Mouse (Mus musculus) lung, embryonic 16.5 days (tissue): ENCODE data around the gene Crabp2. TPM values are rescaled to one million over a fixed set of nuclear protein-coding genes. Genes with fewer than 3 reads are reported as not detected.
A peak's percentile ranks its signal among the peaks of the same experiment; 100 is the strongest.

Experiments
- ATAC-seq: fragments of 200-750 bp; cut with Nextera tagmentation; 2 replicates; pipeline ENCODE4 v1.8.0; 2017; ENCODE audit warnings: low read depth, mild to moderate bottlenecking, moderate library complexity
- H3K27ac ChIP-seq: fragments of 300-500 bp; sonication (generic); 2 replicates; pipeline ENCODE4 v1.5.1; 2014; ENCODE audit warnings: mild to moderate bottlenecking, control low read depth, low read length
- H3K27me3 ChIP-seq: fragments of 300-500 bp; sonication (generic); 2 replicates; pipeline ENCODE4 v1.6.1; 2014; ENCODE audit warnings: low read depth, low read length, mixed read lengths; ENCODE audit not compliant: control insufficient read depth, insufficient read depth
- H3K36me3 ChIP-seq: fragments of 300-500 bp; sonication (generic); 2 replicates; pipeline ENCODE4 v1.6.1; 2014; ENCODE audit warnings: low read length; ENCODE audit not compliant: control insufficient read depth, insufficient read depth
- H3K4me1 ChIP-seq: fragments of 300-500 bp; sonication (generic); replicated peaks from 2 replicates; pipeline ENCODE4 v1.6.1; 2014; ENCODE audit warnings: low read length, mixed read lengths; ENCODE audit not compliant: control insufficient read depth, insufficient read depth
- H3K4me2 ChIP-seq: fragments of 300-500 bp; sonication (generic); 2 replicates; pipeline ENCODE4 v1.6.1; 2014; ENCODE audit warnings: low read depth, low read length, control low read depth
- H3K4me3 ChIP-seq: fragments of 300-500 bp; sonication (generic); 2 replicates; pipeline ENCODE4 v1.5.1; 2014; ENCODE audit warnings: mild to moderate bottlenecking, low read length, control low read depth
- H3K9ac ChIP-seq: fragments of 300-500 bp; sonication (generic); 2 replicates; pipeline ENCODE4 v1.6.1; 2014; ENCODE audit warnings: low read length, control low read depth
- H3K9me3 ChIP-seq: fragments of 300-500 bp; sonication (generic); 2 replicates; pipeline ENCODE4 v1.6.1; 2016; ENCODE audit warnings: low read length; ENCODE audit not compliant: control insufficient read depth
- WGBS: fragments of 180-500 bp; shearing (Covaris S2); extraction: QIAGEN DNeasy Blood & Tissue Kit; methylation state at CpG from one replicate; pipeline ENCODE4 v1.1.7; 2014; 5-methylcytosine and 5-hydroxymethylcytosine counted together
- polyA plus RNA-seq: library from polyadenylated mRNA; unstranded; fragments of >200 nt; fragmentation: Nextera tagmentation; extraction: Ambion mirVana; gene quantifications from 2 replicates; pipeline ENCODE4 v1.2.1, GENCODE M21; 2015

Crabp2 gene
- polyA plus RNA-seq, 1 experiment from 2014 or later = 4.7 TPM

DNA sequence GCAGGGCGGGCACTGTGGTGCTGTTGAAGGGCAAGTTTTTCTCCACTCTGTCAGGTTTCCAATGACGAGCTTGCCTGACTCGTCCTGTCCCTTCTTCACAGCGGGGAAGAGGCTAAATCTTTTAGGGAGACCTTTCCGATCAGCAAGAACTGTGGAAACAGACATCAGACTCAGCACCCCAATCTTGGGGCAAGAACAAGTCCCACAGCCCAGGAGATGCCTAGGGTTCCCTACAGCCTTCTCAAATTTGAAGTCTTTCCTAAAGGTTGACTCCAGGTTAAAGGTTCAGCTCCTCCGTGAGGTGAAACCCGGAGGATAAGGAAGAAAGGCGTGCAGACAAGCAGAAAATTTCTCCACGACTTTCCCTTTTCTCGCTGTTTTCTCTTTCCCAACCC lies 11.7 kb downstream of the Crabp2 start:
- H3K36me3 ChIP-seq = no peaks in the 10 kb centered on the region
- H3K4me2 ChIP-seq = peak overlapping the region; percentile 76
- peak overlapping the region; percentile 79 for H3K9ac ChIP-seq
- no peaks in the 10 kb centered on the region for H3K27me3 ChIP-seq
- WGBS = 6% methylated on average over 10 of the region's 10 CpGs
- H3K4me3 ChIP-seq = peak overlapping the region; percentile 58
- H3K4me1 ChIP-seq = peaks cover 9% of the 10 kb centered on the region
- ATAC-seq = no peak
- H3K9me3 ChIP-seq = no peaks in the 10 kb centered on the region
- peak overlapping the region; percentile 95 for H3K27ac ChIP-seq

DNA sequence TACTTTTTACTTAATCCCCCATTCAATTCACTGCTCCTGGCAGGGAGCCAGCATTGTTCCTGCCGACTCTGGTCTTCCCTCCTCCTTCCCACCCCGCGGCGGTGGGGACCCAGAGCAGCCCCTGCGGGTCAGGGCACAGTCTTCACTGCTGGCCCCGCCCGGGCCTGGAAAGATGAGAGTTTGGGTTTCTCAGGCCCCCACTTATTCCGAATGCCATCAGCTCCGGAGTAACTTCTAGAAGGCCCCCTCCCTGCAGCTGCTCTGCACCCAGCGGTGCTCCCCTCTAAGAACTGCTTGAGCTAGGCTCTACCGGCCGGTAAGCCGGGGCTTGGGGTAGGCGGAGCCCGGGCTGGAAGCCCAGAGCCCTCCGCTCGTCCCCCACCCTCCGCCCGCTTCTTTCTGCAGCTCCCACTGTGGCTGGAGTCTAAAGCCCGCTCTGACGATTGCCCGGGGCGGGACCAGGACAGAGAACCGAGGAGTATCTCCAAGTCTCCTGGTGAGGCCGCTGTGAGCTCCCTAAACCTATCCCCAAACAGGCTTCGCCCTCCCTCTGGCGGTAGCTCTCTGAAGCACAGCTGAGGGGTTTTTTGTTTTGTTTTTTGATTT lies 12.2 kb downstream of the Crabp2 start:
- Histone ChIP-seq H3K9ac (peak overlapping the region; percentile 79), H3K4me3 (peak overlapping the region; percentile 58), H3K9me3 (no peaks in the 10 kb centered on the region), H3K27me3 (no peaks in the 10 kb centered on the region), H3K4me1 (peaks cover 9% of the 10 kb centered on the region), H3K27ac (peak overlapping the region; percentile 95), H3K36me3 (no peaks in the 10 kb centered on the region), H3K4me2 (peak overlapping the region; percentile 76)
- peak; percentile 99 for ATAC-seq
- under 1% methylated on average over 27 of the region's 27 CpGs for WGBS

DNA sequence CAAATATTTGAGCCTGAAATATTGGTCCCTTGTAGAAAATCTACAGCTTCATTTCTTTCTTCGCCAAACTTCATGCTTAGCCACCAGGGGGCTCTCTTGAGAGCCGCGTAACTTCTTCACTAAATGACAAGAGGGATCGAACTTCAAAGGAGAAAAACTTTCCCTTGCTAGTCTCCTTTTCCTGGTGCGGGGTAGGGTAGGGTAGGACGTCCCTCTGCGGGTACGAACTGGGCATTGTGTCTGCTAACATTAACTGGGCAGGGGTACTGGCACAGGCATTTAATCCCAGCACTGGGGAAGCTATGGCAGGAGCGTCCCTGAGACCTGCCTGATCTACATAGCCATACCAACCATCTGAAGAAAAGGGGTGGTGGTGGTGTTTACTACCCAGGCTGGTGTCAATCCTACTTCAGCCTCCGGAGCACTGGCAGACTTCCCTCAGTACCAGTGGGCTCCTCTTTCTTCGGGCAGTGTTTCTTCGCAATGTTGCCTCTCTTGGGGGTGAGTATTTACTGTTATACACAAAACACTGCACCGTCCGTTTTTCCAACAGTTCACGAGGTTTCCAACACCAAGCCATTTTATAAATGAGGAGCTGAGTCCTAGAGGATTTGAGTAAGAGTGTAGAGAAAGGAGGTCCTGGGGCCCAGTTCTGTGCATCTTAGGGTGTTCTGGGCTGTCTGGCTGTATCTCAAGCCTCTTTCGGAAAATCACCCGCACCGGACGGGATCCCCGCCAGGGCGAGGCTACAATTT lies 21.9 kb downstream of the Crabp2 start:
- peak; percentile 15; the same call in 1 of the 2 replicates for ATAC-seq
- no peaks in the 10 kb centered on the region; the same call in 1 of the 2 replicates for H3K27me3 ChIP-seq
- WGBS = under 1% methylated on average over 21 of the region's 21 CpGs
- no peaks in the 10 kb centered on the region for H3K36me3 ChIP-seq
- H3K9ac ChIP-seq = peak overlapping the region; percentile 78
- H3K4me2 ChIP-seq = peak overlapping the region; percentile 90
- H3K4me3 ChIP-seq = peak overlapping the region; percentile 61
- peaks cover 41% of the 10 kb centered on the region for H3K4me1 ChIP-seq
- peak overlapping the region; percentile 63 for H3K27ac ChIP-seq
- no peaks in the 10 kb centered on the region for H3K9me3 ChIP-seq

DNA sequence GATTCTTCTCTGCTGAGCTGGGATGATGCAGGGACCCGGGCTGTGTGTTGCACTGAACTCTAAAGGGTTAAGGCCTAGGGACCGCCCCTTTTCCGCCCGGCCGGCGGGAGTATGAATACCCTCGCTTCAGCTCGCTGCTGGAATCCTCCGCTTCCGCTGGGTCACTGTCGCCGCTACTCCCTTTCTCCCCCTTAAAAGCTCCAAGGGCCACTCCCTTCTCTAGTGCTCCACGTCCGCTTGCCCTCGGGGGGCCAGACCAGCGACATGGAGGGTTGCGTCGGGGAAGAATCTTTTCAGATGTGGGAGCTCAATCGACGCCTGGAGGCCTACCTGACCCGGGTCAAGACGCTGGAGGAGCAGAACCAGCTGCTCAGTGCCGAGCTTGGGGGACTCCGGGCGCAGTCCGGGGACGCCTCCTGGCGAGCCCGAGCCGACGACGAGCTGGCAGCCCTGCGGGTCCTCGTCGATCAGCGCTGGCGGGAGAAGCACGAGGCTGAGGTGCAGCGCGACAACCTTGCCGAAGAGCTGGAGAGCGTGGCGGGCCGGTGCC lies 22.5 kb downstream of the Crabp2 start, which contains the start of gene Nes:
Gene Nes (plus strand): TSS at position 140 of the 550 bp plus-strand sequence.
- peak within 1 kb of the TSS; percentile 90 for H3K4me2 ChIP-seq
- peak; percentile 79 for ATAC-seq
- H3K9ac ChIP-seq = peak within 1 kb of the TSS; percentile 78
- H3K4me1 ChIP-seq = peaks cover 41% of the 10 kb centered on the region
- H3K27ac ChIP-seq = peak within 1 kb of the TSS; percentile 63
- H3K4me3 ChIP-seq = peak within 1 kb of the TSS; percentile 61
- no peaks in the 10 kb centered on the region for H3K9me3 ChIP-seq
- no peaks in the 10 kb centered on the region for H3K36me3 ChIP-seq
- no peaks in the 10 kb centered on the region; the same call in 1 of the 2 replicates for H3K27me3 ChIP-seq
- WGBS = 0% methylated on average over 44 of the region's 44 CpGs

DNA sequence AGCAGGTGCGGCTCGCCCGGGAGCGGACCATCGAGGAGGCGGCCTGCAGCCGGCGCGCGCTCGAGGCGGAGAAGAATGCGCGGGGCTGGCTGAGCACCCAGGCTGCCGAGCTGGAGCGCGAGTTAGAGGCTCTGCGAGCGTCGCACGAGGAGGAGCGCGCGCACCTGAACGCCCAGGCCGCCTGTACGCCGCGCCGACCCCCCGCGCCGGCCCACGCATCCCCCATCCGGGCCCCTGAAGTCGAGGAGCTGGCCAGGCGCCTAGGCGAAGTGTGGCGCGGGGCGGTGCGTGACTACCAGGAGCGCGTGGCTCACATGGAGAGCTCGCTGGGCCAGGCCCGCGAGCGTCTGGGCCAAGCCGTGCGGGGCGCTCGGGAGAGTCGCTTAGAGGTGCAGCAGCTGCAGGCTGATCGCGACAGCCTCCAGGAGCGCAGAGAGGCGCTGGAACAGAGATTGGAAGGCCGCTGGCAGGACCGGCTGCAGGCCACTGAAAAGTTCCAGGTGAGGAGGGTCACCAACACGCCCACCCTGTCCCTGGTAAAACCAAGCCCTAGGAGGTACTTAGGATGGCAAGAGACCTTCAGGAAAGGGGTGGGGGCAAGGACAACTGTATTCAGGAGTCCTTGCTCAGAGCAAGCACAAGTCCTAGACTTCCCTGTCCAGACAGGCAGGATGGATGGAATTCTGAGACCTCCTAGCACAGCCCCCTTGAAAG lies 23.2 kb downstream of the Crabp2 start:
- WGBS = under 1% methylated on average over 56 of the region's 60 CpGs
- H3K4me1 ChIP-seq = peaks cover 41% of the 10 kb centered on the region
- peak overlapping the region; percentile 61 for H3K4me3 ChIP-seq
- H3K9ac ChIP-seq = peak overlapping the region; percentile 78
- peak overlapping the region; percentile 38 for H3K27ac ChIP-seq
- peak; percentile 50 for ATAC-seq
- H3K36me3 ChIP-seq = no peaks in the 10 kb centered on the region
- H3K27me3 ChIP-seq = no peaks in the 10 kb centered on the region; the same call in 1 of the 2 replicates
- H3K4me2 ChIP-seq = peak overlapping the region; percentile 90
- H3K9me3 ChIP-seq = no peaks in the 10 kb centered on the region

DNA sequence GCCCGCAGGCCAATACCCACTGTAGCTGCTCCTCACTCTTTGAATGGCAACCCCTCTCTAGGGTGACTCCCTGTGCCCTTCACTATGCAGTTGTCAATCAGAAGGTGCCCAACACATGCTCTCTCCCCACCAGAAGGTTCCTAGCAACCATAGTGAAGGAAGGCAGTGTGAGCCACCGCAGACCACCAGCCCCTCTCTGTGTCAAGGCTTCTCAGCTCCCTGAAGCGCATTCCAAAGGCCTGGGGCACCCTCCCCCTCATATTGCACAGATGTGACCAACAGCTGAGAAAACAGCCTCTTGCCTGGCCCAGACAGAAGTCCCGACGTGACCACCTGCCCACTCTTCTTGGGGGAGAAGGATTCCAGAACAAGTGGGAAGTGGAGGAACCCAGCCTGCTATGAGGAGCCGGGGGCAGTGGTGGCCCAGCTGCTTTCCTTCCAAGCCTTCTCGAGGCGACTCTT lies 23.8 kb downstream of the Crabp2 start:
- no peaks in the 10 kb centered on the region for H3K36me3 ChIP-seq
- H3K4me2 ChIP-seq = peak overlapping the region; percentile 90
- H3K27ac ChIP-seq = no peak overlapping the region
- no peaks in the 10 kb centered on the region; the same call in 1 of the 2 replicates for H3K27me3 ChIP-seq
- peaks cover 41% of the 10 kb centered on the region for H3K4me1 ChIP-seq
- WGBS = 11% methylated on average over 8 of the region's 8 CpGs
- peak overlapping the region; percentile 78 for H3K9ac ChIP-seq
- H3K4me3 ChIP-seq = peak overlapping the region; percentile 61
- H3K9me3 ChIP-seq = no peaks in the 10 kb centered on the region
- ATAC-seq = no peak

DNA sequence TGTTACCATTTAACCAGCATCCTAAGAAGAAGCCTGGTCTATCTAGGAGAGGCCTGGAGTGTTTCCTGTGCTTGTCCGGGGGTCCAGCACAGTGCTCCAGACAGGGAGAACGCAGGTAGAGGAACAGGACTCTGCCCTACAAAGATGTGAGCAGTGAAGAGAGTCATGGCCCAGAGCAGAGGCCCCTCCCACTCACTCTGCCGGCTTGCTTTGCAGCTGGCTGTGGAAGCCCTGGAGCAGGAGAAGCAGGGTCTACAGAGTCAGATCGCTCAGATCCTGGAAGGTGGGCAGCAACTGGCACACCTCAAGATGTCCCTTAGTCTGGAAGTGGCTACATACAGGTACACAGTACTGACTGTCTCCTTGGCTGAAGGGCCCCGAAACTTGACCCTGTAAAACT lies 24.3 kb downstream of the Crabp2 start:
- H3K27ac ChIP-seq = 0 out of 2 replicates have a peak overlapping the region, but pooled peaks have one; percentile 4
- peak overlapping the region; percentile 78 for H3K9ac ChIP-seq
- peak overlapping the region; percentile 61 for H3K4me3 ChIP-seq
- no peak for ATAC-seq
- H3K9me3 ChIP-seq = no peaks in the 10 kb centered on the region
- WGBS = 24% methylated on average over 5 of the region's 5 CpGs
- H3K27me3 ChIP-seq = no peaks in the 10 kb centered on the region; the same call in 1 of the 2 replicates
- peaks cover 41% of the 10 kb centered on the region for H3K4me1 ChIP-seq
- H3K4me2 ChIP-seq = peak overlapping the region; percentile 90
- no peaks in the 10 kb centered on the region for H3K36me3 ChIP-seq

DNA sequence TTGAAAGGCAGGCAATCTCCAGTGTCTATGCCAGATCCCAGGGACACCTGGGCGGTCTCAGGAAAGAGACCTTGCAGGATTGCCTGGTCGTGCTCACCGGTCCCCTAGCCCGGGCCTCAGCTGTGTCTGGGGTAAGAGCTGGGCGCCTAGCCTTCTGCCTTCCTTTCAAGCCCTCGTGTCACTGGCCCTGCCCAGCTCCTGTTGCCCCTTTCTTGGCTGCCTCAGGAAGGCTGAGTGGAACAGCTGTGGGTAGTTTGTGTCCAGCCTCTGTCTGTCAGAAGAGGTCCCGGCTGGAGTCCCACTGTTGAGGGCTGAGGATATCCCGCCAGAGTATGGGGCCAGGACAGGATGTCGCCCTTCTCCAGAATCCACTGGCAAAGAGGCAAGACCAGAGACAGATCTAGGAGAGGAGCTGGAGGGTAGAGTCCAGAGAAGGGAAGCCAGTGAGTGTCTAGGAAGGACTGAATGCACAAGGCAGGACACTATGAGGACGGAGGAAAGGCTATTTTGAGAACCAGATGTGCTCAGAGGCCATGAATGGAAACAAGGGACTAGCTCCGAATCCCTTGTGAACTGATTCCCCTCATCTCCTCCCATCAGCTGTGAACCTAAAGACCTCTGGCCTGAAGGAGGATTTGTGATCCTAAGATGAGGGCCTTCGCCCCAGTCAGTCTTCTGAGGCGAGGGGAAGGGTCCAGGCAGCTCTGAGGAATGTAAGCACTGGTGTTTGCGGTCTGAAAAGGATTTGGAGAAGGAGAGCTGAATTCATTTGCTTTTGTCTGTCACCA lies 25.3 kb downstream of the Crabp2 start:
- no peaks in the 10 kb centered on the region for H3K9me3 ChIP-seq

More for the DNA sequence above, 25.3 kb downstream of the Crabp2 start:
- WGBS = 42% methylated on average over 14 of the region's 14 CpGs
- H3K4me3 ChIP-seq = peak overlapping the region; percentile 61
- H3K27me3 ChIP-seq = no peaks in the 10 kb centered on the region; the same call in 1 of the 2 replicates
- H3K27ac ChIP-seq = peak overlapping the region; percentile 46; the same call in 1 of the 2 replicates
- peak overlapping the region; percentile 49 for H3K9ac ChIP-seq
- no peaks in the 10 kb centered on the region for H3K36me3 ChIP-seq
- peak overlapping the region; percentile 90 for H3K4me2 ChIP-seq
- peaks cover 41% of the 10 kb centered on the region for H3K4me1 ChIP-seq
- no peak for ATAC-seq
